Mouse (Mus musculus): ENCODE data around the gene Gm11213. TPM values are rescaled to one million over a fixed set of nuclear protein-coding genes. Genes with fewer than 3 reads are reported as not detected.

Gene Gm11213
- not detected in 2 replicates for polyA plus RNA-seq (2012; rRNA removed; ENCODE audit: low replicate concordance)

DNA sequence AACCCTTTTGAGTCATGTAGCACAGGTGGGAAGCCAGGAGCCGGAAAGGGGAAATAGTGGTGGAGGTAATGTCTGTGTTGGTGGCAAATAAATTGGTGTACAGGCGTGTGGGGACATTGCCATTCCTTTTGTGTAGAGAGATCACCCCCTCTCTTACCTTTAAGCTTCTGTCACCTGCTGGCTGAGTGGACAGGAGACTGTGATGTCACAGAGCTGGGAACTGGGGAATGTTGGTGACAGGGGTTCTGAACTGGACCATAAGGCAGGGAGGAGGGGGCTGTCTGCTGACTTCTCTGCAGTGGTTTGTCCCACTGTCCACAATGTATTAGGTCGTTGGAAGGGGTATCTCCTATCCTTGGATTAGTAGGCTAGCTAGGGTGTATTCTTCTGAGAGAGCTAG is at the start of gene Gm11213:
Gene Gm11213, minus strand, starts transcription at position 317 of the 400 bp plus-strand sequence.

GRCm38 (mm10) chr4:63622378-63622835 is 17.3 kb upstream of the Gm11213 start, which contains the start of gene Tex48:
Gene Tex48, minus strand, starts transcription at chr4:63622428.

GRCm38 (mm10) chr4:63558407-63559081 is 46.5 kb downstream of the Gm11213 start, which contains the start of gene Tmem268:
Gene Tmem268, plus strand, starts transcription at chr4:63558781.

Other genes with a start within 250 kb of the Gm11213 start
- gene Orm3, start 249.1 kb downstream of the Gm11213 start, polyA plus RNA-seq (2012; rRNA removed; ENCODE audit: low replicate concordance): 1.2 and 3.1 TPM in 2 replicates
- 2.5 and 13.6 TPM in 2 replicates for gene Orm2, start 242.8 kb downstream of the Gm11213 start, polyA plus RNA-seq (2012; rRNA removed; ENCODE audit: low replicate concordance)
- gene Akna, start 201.9 kb downstream of the Gm11213 start, polyA plus RNA-seq (2012; rRNA removed; ENCODE audit: low replicate concordance): 6.6 and 10.3 TPM in 2 replicates
- gene Whrn, start 109.3 kb downstream of the Gm11213 start, polyA plus RNA-seq (2012; rRNA removed; ENCODE audit: low replicate concordance): 2.8 and 18.6 TPM in 2 replicates
- gene Atp6v1g1, start 60.5 kb downstream of the Gm11213 start, polyA plus RNA-seq (2012; rRNA removed; ENCODE audit: low replicate concordance): 40.7 and 41.4 TPM in 2 replicates
- 15.7 and 20.1 TPM in 2 replicates for gene Tmem268, start 46.5 kb downstream of the Gm11213 start, polyA plus RNA-seq (2012; rRNA removed; ENCODE audit: low replicate concordance)
- gene Tex48, start 17.2 kb upstream of the Gm11213 start, polyA plus RNA-seq (2012; rRNA removed; ENCODE audit: low replicate concordance): not detected in 2 replicates
- gene Gm11214, start 58.1 kb upstream of the Gm11213 start, polyA plus RNA-seq (2012; rRNA removed; ENCODE audit: low replicate concordance): not detected in 2 replicates
- 0.08 TPM in 1 of 2 replicates, not detected in the other for gene Tnfsf15, start 139.9 kb upstream of the Gm11213 start, polyA plus RNA-seq (2012; rRNA removed; ENCODE audit: low replicate concordance)

Data from subcutaneous adipose tissue, adult 2 months (tissue).